Mouse (Mus musculus) lung, adult 18-20 months (tissue): ENCODE data around the gene Ank.
"Not testable (repeated sequence)": the region's sequence is repeated elsewhere in the genome, so short reads cannot be mapped to it uniquely, and the experiment has no call there.

Source experiments
- DNase-seq, 2 experiments: peaks; one replicate each; pipeline ENCODE4 v3.0.0; 2022; ENCODE audit warnings: mixed read lengths in 2 of 2

Ank gene

DNA sequence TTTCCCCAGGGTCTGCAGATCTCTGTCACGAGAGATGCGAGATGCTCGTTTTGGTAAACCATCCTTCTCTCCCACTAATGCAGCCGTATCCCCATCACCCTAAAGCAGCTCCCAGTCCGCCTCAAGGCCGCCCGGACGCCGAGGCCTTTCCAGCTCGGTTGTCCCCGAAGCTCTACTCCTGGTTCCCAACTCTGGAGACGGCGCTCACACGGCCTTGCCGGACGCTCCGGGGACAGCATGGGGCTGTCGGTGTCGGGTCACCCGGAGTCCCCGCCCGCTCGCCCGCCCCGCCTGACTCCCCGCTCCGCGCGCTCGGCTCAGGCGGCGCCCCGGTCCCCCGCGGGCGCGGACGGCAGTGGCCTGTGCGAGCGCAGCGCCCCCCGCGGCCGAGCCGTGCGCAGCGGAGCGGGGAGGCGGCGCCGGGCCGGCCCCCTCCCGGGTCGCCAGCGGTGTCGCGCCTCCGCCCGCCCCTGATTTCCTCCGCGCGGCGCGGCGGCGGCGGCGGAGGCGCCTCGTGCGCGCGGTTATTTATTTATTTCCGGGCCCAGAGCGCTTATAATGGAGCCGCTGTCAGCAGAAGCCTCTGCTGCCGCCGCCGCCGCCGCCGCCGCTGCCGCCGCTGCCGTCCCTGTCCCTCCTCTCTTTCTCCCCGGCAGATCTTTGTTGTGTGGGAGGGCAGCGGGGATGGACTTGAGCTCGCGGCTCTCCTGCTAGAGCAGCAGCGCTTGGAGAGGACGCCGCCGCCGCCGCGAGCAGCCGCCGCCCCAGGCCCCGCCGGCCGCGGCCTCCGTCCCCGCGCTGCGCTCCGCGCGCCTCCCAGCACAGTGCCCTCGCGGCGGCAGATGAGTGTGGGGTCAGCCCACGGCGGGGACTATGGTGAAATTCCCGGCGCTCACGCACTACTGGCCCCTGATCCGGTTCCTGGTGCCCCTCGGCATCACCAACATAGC, at the start of gene Ank:
Gene Ank (plus strand): TSS at position 547 of the 950 bp plus-strand sequence.
- peak; percentile 77 to 81 for DNase-seq

DNA sequence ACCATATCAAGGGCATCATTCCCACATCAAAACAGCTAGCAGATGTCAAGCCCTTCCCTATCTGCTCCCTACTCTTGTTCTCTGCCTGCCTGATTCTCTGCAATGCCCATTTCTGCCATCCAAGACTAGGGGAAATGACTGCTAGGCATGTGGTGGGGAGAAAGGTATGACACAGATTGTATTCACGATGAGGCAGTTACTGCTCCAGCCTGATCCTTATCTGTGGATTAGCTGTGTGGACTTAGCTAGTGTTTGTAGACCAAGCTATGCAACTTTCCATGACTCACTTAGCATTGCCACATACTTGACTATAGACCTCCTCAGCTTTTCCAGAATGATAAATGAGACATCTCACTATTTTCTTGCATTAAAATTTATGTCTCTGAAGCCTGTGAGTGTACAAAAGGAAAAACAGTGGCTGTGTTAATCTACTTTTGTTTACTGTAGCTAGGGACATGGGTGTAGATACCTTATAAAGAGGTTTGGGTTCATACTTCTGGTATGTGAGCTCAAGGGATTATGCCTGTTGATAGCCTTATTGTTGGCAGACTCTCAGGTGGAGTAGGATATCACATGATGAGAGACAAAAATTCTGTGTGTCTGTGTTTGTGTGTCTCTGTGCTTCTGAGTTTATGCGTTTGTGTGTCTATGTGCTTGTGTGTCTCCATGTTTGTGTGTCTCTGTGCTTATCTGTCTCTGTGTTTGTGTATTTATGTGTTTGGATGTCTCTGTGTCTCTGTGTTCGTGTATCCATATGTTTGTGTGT, 47.7 kb upstream of the Ank start:
- no peak for DNase-seq

DNA sequence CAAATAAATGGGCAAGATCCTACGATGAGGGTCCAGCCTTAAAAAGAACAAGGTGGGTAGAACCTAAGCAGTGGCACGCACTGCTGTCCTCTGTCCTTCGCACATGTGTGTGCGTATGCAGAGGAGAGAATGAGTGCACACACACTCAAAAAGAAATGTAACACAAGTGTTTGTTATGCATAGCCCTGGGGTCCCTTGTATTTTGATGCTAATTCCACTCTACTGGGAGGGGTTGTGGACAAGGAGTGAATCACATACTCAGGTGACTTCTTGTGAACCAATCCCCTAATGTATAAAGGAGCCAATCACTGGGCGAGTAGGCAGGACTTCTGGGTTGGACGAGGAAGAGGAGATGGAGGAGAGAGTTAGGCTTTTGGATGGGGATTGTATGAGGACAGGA, 44.9 kb upstream of the Ank start:
- DNase-seq: no peak

GRCm38 (mm10) chr15:27427581-27427980, 38.9 kb upstream of the Ank start:
- DNase-seq: no peak

DNA sequence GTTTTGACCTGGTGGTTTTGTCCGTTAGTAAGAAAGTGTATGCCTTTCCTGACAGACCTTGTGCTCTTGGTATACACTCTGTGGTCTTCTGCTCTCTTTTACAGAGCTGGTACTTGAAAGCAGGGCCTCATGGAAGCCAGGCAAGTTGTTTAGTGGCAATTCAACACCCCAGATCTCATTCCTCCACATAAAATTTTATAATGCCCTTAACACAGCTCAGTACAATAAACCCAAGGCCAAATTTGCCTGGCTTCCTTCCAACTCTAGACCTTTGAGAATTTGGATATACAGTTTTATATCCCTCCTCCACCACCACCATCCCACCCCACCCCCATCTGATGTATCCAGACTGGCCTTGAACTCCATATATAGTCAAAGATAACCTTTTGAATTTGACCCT, 36.2 kb upstream of the Ank start:
- no peak for DNase-seq

DNA sequence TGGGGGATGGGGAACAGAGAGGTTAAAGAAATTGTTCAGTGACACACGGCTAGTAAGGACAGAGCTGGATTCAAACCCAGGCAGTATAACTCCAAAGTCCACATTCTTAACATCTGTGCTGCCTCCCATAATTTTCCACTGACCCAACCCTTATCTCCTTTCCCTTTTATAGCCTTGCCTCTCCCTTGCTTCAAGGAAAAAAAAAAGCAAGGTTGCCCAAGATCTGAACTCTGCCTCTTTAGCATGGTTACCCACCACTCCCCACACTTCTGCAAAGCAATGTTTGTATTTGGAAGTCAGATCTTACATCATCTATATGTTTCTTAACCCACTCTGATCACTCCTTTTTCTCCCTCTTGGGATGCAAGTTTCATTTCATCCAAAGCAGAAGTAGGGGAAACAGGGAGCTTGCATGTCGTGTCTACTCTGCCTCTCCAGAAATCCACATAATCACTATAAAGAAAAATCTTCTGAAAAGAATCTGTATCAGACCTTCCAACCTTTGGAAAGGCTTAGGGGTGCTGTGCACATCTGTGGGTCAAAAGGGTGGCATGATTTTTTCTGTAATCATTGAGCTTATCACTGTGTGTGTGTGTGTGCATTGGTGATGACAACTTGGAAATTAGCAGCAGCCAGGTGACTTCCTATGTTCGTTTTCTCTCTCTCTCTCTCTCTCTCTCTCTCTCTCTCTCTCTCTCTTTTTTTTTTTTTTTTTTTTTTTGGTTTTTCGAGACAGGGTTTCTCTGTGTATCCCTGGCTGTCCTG, 33.4 kb upstream of the Ank start:
- no peak for DNase-seq

- no peak for DNase-seq
These were observed 31.1 kb upstream of the Ank start for GRCm38 (mm10) chr15:27435409-27435808.

- DNase-seq: no peak
These were observed 30.3 kb upstream of the Ank start for GRCm38 (mm10) chr15:27436194-27436593.

GRCm38 (mm10) chr15:27441053-27441452, 25.4 kb upstream of the Ank start:
- DNase-seq: no peak

- no peak for DNase-seq
These were observed 24.9 kb upstream of the Ank start for GRCm38 (mm10) chr15:27441529-27441928.

DNA sequence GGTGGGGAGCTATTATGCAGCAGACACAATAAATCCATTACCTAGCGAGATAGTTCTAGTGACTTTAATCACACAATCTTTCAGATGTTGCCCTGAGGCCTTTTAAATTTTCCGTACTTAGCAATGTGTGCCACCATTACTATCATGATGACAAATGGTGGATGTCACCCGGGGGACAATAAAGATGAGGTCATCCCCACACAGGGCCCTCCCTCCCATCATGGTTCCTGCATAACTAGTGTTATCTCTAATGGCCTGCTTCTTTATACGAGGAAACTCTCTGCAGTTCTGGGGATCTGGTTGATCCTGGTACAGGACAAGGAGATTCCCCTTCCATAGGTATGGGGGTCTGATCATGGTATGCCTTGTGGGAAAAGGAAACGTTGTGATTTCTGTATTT, 24.5 kb upstream of the Ank start:
- DNase-seq: no peak

- DNase-seq: no peak
These were observed 21.6 kb upstream of the Ank start for GRCm38 (mm10) chr15:27444772-27445347.

DNA sequence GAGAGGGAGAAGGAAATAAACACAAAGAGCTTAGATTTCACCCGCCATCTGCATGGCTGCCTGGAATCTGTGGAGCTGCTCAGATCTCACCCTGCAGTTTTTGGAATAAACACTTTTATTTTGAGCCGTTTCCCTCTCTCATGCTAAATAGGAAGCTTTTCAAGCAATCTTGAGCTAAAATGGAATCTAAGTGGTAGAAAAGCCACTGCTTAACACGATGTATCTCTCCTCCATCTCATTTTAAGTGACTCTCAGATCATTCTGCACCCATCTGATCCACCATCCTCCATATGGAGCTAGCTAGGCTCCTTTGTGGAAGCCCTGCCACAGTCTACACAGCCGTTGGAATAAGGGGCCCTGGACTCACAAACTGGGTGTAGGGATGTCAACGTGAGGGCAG, 15.8 kb upstream of the Ank start:
- no peak for DNase-seq

DNA sequence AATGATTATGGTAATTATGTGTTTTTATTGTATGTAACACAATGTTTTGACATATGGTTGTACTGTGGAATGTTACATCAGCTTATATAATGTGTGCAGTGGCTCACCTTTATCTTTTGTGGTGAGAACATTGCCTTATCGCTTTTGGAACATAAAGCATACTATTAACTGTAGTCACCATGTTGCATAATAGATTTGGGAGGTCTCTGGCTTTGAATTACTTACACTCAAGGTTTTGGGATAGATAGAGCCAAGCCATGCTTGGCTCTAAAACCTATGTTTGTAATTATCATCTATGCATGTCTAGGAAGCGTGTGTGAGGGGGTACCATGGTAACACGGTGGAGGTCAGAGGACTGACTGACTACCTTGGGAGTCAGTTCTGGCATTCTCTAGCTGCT, 14.7 kb upstream of the Ank start:
- DNase-seq: no peak

- DNase-seq: no peak
These were observed 14.0 kb upstream of the Ank start for GRCm38 (mm10) chr15:27452496-27452895.

DNA sequence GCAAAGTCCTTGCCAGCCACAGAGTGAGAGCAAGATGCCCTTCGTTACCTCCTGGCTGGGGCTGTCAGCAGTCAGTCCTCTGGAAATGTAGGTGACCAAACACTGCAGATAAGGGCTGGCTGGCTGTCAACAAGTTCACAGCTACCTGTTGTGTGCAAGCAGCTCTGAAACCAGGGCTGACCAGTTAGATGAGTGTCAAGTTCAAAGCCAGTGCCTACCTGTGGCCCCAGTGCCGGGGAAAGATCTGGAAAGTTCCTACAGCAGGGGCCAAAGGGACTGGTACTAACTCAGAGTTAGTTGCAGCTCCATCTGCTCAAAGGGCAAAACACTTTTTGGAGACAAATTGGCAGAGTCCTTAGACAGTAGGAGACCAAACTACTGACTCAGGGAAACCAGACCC, 9.5 kb upstream of the Ank start:
- no peak for DNase-seq

DNA sequence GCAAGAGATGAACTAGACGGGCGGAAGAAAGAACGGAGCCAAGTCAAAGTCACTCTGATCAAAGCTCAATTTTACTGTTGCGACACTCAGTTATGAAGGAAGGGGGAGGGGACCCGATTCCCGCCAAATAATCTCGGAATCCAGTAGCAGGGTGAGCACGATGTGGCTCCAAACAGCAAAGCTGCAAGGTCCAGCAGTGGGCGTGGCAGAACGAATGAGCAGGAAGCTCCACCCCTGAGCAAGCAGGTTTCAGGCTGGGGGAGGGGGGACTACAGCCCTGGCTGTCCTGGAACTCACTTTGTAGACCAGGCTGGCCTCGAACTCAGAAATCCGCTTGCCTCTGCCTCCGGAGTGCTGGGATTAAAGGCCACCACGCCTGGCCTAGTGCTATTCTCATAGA, 6.7 kb upstream of the Ank start:
- not testable (repeated sequence) for DNase-seq

DNA sequence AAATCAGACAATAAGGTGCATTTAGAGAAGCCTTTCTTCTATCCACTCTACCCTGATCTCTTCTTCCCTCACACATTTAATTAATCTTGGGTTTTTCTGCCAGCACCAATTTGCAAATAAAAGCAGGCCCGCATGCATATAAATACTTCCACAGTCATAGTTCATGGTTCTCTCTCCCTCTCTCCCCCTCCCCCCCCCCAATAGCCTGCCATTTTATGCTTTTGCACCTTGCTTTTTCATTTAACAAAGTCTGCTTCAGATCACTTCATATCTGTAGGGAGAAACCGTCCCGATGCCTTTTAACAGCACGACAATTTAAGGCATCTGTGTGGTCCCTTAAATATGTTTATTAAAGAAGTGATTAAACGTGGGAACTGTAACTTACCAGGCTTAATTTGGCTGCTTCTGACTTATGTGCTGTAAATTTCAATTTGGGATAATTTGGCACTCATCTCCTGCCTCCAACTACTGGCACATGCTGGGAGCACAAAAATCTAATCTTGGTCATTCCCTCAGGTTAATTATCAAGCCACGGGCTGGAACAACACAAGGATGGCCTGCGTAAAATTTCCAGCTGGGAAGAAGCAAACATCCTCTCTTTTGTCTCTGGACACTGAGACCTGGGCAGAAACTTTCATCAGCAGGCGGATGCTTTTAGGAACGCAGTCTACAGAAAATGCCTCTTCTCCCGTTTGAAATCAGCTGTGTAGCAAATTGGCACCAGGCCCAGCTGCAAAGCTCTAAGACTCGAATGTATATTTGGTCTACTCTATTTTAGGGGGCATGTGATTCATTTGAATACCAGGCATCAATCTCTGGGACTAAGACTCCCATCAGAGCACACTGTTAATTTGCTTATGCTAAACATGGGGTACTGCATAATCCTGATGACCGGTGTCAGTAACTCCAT, 4.9 kb upstream of the Ank start:
- DNase-seq: no peak

- no peak for DNase-seq
These were observed 2.6 kb upstream of the Ank start for GRCm38 (mm10) chr15:27463876-27464275.

- no peak for DNase-seq
These were observed 979 bp upstream of the Ank start for GRCm38 (mm10) chr15:27465391-27466005.

DNA sequence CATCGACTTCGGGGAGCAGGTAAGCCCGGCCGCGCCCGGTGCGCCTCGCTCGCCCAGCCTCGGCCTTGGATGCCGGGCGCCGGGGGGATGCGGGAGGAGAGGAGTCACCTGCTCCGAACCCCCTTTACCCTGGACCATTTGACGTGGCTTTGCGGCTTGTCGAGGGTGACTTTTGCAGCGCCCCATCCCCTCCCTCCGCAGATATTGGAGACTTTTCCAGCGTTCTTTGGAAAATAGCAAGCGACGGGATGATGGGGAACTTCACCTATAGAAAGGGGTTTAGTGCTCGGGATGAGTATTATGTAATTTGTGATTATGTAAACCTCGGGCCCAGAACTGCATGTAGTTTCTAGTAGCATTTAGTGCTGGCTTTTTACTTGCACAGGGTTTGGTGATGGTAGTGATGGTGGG, 609 bp downstream of the Ank start:
- no peak for DNase-seq
